Mouse (Mus musculus) liver, embryonic 15.5 days (tissue): ENCODE results near the gene Olfr597. TPM values are rescaled to one million over a fixed set of nuclear protein-coding genes. Genes with fewer than 3 reads are reported as not detected.
"Not testable (repeated sequence)": the region's sequence is repeated elsewhere in the genome, so short reads cannot be mapped to it uniquely, and the experiment has no call there.

Source experiments
- ATAC-seq: fragments of 200-750 bp; cut with Nextera tagmentation; 2 replicates; pipeline ENCODE4 v1.8.0; 2017; ENCODE audit warnings: moderate number of reproducible peaks, mild to moderate bottlenecking, moderate library complexity; ENCODE audit not compliant: insufficient read depth
- H3K27ac ChIP-seq: fragments of 300-500 bp; sonication (generic); replicated peaks from 2 replicates; pipeline ENCODE4 v1.5.1; 2015; ENCODE audit warnings: mild to moderate bottlenecking, inconsistent platforms
- H3K27me3 ChIP-seq: fragments of 300-500 bp; sonication (generic); 2 replicates; pipeline ENCODE4 v1.6.1; 2015; ENCODE audit warnings: mild to moderate bottlenecking, inconsistent platforms
- H3K36me3 ChIP-seq: fragments of 300-500 bp; sonication (generic); replicated peaks from 2 replicates; pipeline ENCODE4 v1.6.1; 2015; ENCODE audit warnings: moderate library complexity, mild to moderate bottlenecking, inconsistent platforms
- H3K4me1 ChIP-seq: fragments of 300-500 bp; sonication (generic); replicated peaks from 2 replicates; pipeline ENCODE4 v1.6.1; 2015; ENCODE audit warnings: inconsistent platforms
- H3K4me2 ChIP-seq: fragments of 300-500 bp; sonication (generic); 2 replicates; pipeline ENCODE4 v1.6.1; 2015; ENCODE audit warnings: moderate library complexity, mild to moderate bottlenecking, inconsistent platforms
- H3K4me3 ChIP-seq: fragments of 300-500 bp; sonication (generic); replicated peaks from 2 replicates; pipeline ENCODE4 v1.5.1; 2015; ENCODE audit warnings: mild to moderate bottlenecking, inconsistent platforms
- H3K9ac ChIP-seq: fragments of 300-500 bp; sonication (generic); 2 replicates; pipeline ENCODE4 v1.6.1; 2015; ENCODE audit warnings: moderate library complexity, mild to moderate bottlenecking, inconsistent platforms
- H3K9me3 ChIP-seq: fragments of 300-500 bp; sonication (generic); replicated peaks from 2 replicates; pipeline ENCODE4 v1.6.1; 2016; ENCODE audit warnings: inconsistent platforms
- WGBS: fragments of 180-500 bp; shearing (Covaris S2); methylation state at CpG from one replicate; pipeline ENCODE4 v1.1.7; 2015; ENCODE audit warnings: mixed read lengths; ENCODE audit not compliant: insufficient replicate concordance; 5-methylcytosine and 5-hydroxymethylcytosine counted together
- microRNA-seq: library from miRNA; unstranded; fragments of <30 nt; microRNA quantifications from one replicate; pipeline ENCODE4, GENCODE M21; 2016
- polyA plus RNA-seq: library from polyadenylated mRNA; unstranded; fragments of >200 nt; fragmentation: Nextera tagmentation; extraction: Ambion mirVana; gene quantifications from 2 replicates; pipeline ENCODE4 v1.2.1, GENCODE M21; 2015

Gene Olfr597
- not detected in 2 replicates for polyA plus RNA-seq

- not testable (repeated sequence) for H3K4me3 ChIP-seq, H3K4me2 ChIP-seq, H3K4me1 ChIP-seq, H3K9me3 ChIP-seq, ATAC-seq, H3K36me3 ChIP-seq, H3K27me3 ChIP-seq, H3K27ac ChIP-seq, H3K9ac ChIP-seq
- WGBS: 56% methylated on average over 2 of the region's 2 CpGs
These were observed at the start of gene Olfr597 for GRCm38 (mm10) chr7:103316015-103316414. Gene Olfr597 (plus strand): TSS chr7:103316315.

- H3K27ac ChIP-seq, H3K9ac ChIP-seq, H3K9me3 ChIP-seq, H3K36me3 ChIP-seq, H3K4me2 ChIP-seq, H3K27me3 ChIP-seq, H3K4me1 ChIP-seq, ATAC-seq, H3K4me3 ChIP-seq: not testable (repeated sequence)
- 78% methylated on average over 2 of the region's 2 CpGs for WGBS
These were observed 10.8 kb upstream of the Olfr597 start, which contains the start of gene Olfr596 for GRCm38 (mm10) chr7:103305348-103305747. Gene Olfr596 (plus strand): TSS chr7:103305648.

- no peak within 1 kb of the TSS for H3K9ac ChIP-seq
- H3K27ac ChIP-seq: no peak within 1 kb of the TSS
- no peaks in the 10 kb centered on the region for H3K36me3 ChIP-seq
- H3K9me3 ChIP-seq: no peaks in the 10 kb centered on the region
- H3K4me2 ChIP-seq: no peak within 1 kb of the TSS
- H3K4me3 ChIP-seq: no peak within 1 kb of the TSS
- no peaks in the 10 kb centered on the region for H3K27me3 ChIP-seq
- no peaks in the 10 kb centered on the region for H3K4me1 ChIP-seq
- ATAC-seq: no peak
These were observed 7.2 kb downstream of the Olfr597 start, which contains the start of gene Olfr598 for GRCm38 (mm10) chr7:103323268-103323667. Gene Olfr598 (plus strand): TSS chr7:103323568.

DNA sequence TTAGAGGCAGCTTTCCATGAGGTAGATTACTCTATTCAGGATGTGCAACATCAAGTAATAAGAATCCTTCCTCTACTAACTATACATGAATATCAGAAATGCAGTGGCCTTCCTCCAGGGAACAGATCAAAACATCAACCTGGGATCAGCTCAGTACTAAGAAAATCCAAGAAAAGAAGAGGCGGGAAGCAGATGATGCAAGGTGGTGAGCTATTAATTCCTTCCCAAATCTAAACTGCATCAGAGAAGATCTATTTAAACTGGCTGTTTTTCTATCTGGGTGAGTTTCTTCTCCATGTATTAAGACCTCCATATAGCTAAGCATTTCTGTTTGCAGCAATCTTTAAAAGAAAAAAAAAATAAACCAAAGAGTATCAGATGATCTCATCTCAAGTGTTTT lies 19.5 kb downstream of the Olfr597 start, which contains the start of gene Olfr599:
Gene Olfr599 (plus strand): TSS at position 301 of the 400 bp plus-strand sequence.
- WGBS: 53% methylated on average over 1 of the region's 1 CpGs
- no peak within 1 kb of the TSS for H3K9ac ChIP-seq
- no peak for ATAC-seq
- no peak within 1 kb of the TSS for H3K27ac ChIP-seq
- H3K4me2 ChIP-seq: no peak within 1 kb of the TSS
- no peaks in the 10 kb centered on the region for H3K27me3 ChIP-seq
- no peaks in the 10 kb centered on the region for H3K9me3 ChIP-seq
- no peaks in the 10 kb centered on the region for H3K36me3 ChIP-seq
- no peak within 1 kb of the TSS for H3K4me3 ChIP-seq
- no peaks in the 10 kb centered on the region for H3K4me1 ChIP-seq

- no peaks in the 10 kb centered on the region for H3K4me1 ChIP-seq
- no peaks in the 10 kb centered on the region for H3K27me3 ChIP-seq
- no peak within 1 kb of the TSS for H3K27ac ChIP-seq
- H3K4me3 ChIP-seq: no peak within 1 kb of the TSS
- H3K4me2 ChIP-seq: no peak within 1 kb of the TSS
- no peak for ATAC-seq
- H3K9ac ChIP-seq: no peak within 1 kb of the TSS
- no peaks in the 10 kb centered on the region for H3K9me3 ChIP-seq
- no peaks in the 10 kb centered on the region for H3K36me3 ChIP-seq
These were observed 33.5 kb downstream of the Olfr597 start, which contains the start of gene Olfr600 for GRCm38 (mm10) chr7:103349569-103349968. Gene Olfr600 (minus strand): TSS chr7:103349669.

DNA sequence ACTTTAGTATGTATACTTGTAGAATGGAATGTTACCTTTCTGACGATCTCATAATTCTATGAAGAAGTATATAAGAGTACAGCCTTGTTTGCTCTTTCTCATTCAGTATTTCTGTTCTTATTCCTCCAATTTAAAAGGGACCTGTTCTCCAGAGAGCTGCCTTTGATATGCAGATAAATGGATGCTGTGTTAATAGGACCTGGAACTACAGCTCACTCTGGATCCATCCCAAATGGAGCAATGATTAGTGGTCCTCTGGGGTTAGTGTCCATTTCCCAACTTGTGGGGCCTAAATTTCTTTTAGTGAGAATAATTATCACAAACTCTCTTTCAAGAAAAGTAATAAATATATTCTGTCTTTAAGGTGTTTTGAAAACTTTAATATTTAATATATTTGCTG lies 46.4 kb downstream of the Olfr597 start, which contains the start of gene Olfr601:
Gene Olfr601 (minus strand): TSS at position 101 of the 400 bp plus-strand sequence.
- Histone ChIP-seq H3K4me1 (no peaks in the 10 kb centered on the region), H3K9me3 (no peaks in the 10 kb centered on the region), H3K4me3 (no peak within 1 kb of the TSS), H3K27me3 (no peaks in the 10 kb centered on the region), H3K27ac (no peak within 1 kb of the TSS), H3K4me2 (no peak within 1 kb of the TSS), H3K9ac (no peak within 1 kb of the TSS), H3K36me3 (no peaks in the 10 kb centered on the region)
- 63% methylated on average over 1 of the region's 1 CpGs for WGBS
- no peak for ATAC-seq

Small RNA genes lying within 50 kb of the gene (microRNA-seq; reads per million reads assigned to microRNA genes)
- gene Gm23550: not detected

Other genes with a start within 250 kb of the Olfr597 start
- not detected in 2 replicates for gene Olfr584, start 234.4 kb upstream of the Olfr597 start, polyA plus RNA-seq
- not detected in 2 replicates for gene Olfr585, start 218.6 kb upstream of the Olfr597 start, polyA plus RNA-seq
- not detected in 2 replicates for gene Olfr586, start 190.7 kb upstream of the Olfr597 start, polyA plus RNA-seq
- gene Olfr588-ps1, start 175.4 kb upstream of the Olfr597 start, polyA plus RNA-seq: not detected in 2 replicates
- not detected in 2 replicates for gene Olfr589, start 160.0 kb upstream of the Olfr597 start, polyA plus RNA-seq
- not detected in 2 replicates for gene Olfr591, start 138.0 kb upstream of the Olfr597 start, polyA plus RNA-seq
- gene Olfr592, start 131.5 kb upstream of the Olfr597 start, polyA plus RNA-seq: not detected in 2 replicates
- not detected in 2 replicates for gene Olfr593, start 104.5 kb upstream of the Olfr597 start, polyA plus RNA-seq
- not detected in 2 replicates for gene Olfr594, start 99.3 kb upstream of the Olfr597 start, polyA plus RNA-seq
- not detected in 2 replicates for gene Usp17ld, start 63.8 kb upstream of the Olfr597 start, polyA plus RNA-seq
- gene Olfr596, start 10.7 kb upstream of the Olfr597 start, polyA plus RNA-seq: not detected in 2 replicates
- not detected in 2 replicates for gene Olfr598, start 7.3 kb downstream of the Olfr597 start, polyA plus RNA-seq
- not detected in 2 replicates for gene Olfr599, start 19.6 kb downstream of the Olfr597 start, polyA plus RNA-seq
- gene Olfr600, start 33.4 kb downstream of the Olfr597 start, polyA plus RNA-seq: not detected in 2 replicates
- not detected in 2 replicates for gene Olfr601, start 46.3 kb downstream of the Olfr597 start, polyA plus RNA-seq
- not detected in 2 replicates for gene Olfr603, start 69.9 kb downstream of the Olfr597 start, polyA plus RNA-seq
- not detected in 2 replicates for gene Usp17lc, start 98.8 kb downstream of the Olfr597 start, polyA plus RNA-seq
- not detected in 2 replicates for gene Olfr605, start 129.1 kb downstream of the Olfr597 start, polyA plus RNA-seq
- gene Olfr606, start 132.7 kb downstream of the Olfr597 start, polyA plus RNA-seq: not detected in 2 replicates
- gene Olfr607, start 147.8 kb downstream of the Olfr597 start, polyA plus RNA-seq: not detected in 2 replicates
- not detected in 2 replicates for gene Olfr608, start 153.6 kb downstream of the Olfr597 start, polyA plus RNA-seq
- gene Olfr609, start 181.7 kb downstream of the Olfr597 start, polyA plus RNA-seq: not detected in 2 replicates
- not detected in 2 replicates for gene Olfr610, start 195.8 kb downstream of the Olfr597 start, polyA plus RNA-seq
- gene Olfr611, start 204.5 kb downstream of the Olfr597 start, polyA plus RNA-seq: not detected in 2 replicates
- not detected in 2 replicates for gene Olfr612, start 226.4 kb downstream of the Olfr597 start, polyA plus RNA-seq
- not detected in 2 replicates for gene Olfr613, start 231.8 kb downstream of the Olfr597 start, polyA plus RNA-seq
- not detected in 2 replicates for gene Olfr615, start 239.8 kb downstream of the Olfr597 start, polyA plus RNA-seq